Mouse (Mus musculus) layer of hippocampus, postnatal 25 days (tissue): ENCODE data around the gene Ralgps1. TPM values are rescaled to one million over a fixed set of nuclear protein-coding genes. Genes with fewer than 3 reads are reported as not detected.
"Not testable (repeated sequence)": the region's sequence is repeated elsewhere in the genome, so short reads cannot be mapped to it uniquely, and the experiment has no call there.

Experiments
- DNase-seq, 2 experiments: peaks; one replicate each; pipeline ENCODE4 v3.0.0; 2022; ENCODE audit warnings: mixed read lengths in 2 of 2, low spot score in 1 of 2; ENCODE audit errors: extremely low spot score in 1 of 2
- microRNA-seq, 2 experiments: library from miRNA; unstranded; fragments of <30 nt; microRNA quantifications; one replicate each; pipeline ENCODE4 v1.2.0; 2021
- total RNA-seq, 2 experiments: library from RNA; stranded (reverse); gene quantifications; 2 replicates each; pipeline ENCODE4 v1.2.3; 2021

The Ralgps1 gene
- total RNA-seq, 2 experiments from 2014 or later = 53.9 to 63.2 TPM

GRCm38 (mm10) chr2:33090620-33091520 is 280.4 kb downstream of the Ralgps1 start:
- no peak for DNase-seq

GRCm38 (mm10) chr2:33090033-33090400 is 281.3 kb downstream of the Ralgps1 start:
- DNase-seq = not testable (repeated sequence)

- no peak for DNase-seq
These were observed 281.8 kb downstream of the Ralgps1 start for GRCm38 (mm10) chr2:33089356-33090032.

- no peak for DNase-seq
These were observed 284.5 kb downstream of the Ralgps1 start for GRCm38 (mm10) chr2:33086671-33087363.

- no peak for DNase-seq
These were observed 285.2 kb downstream of the Ralgps1 start for GRCm38 (mm10) chr2:33086016-33086596.

GRCm38 (mm10) chr2:33084221-33084620 is 287.1 kb downstream of the Ralgps1 start:
- DNase-seq = no peak

Small RNAs within 50 kb of the gene (microRNA-seq; reads per million reads assigned to microRNA genes)
- 0 reads per million in 2 experiments for gene Gm25998

Other genes starting within 250 kb of the Ralgps1 start
- gene Garnl3, start 239.8 kb downstream of the Ralgps1 start, total RNA-seq = 10 to 100 TPM; 37.5 to 44.8 TPM
- gene Angptl2, start 155.4 kb downstream of the Ralgps1 start, total RNA-seq = 1 to 10 TPM; 1.3 to 1.8 TPM
- gene Zbtb34, start 59.8 kb upstream of the Ralgps1 start, total RNA-seq = 10 to 100 TPM; 11.7 to 13.3 TPM
- 10 to 100 TPM; 28.0 to 28.6 TPM for gene Zbtb43, start 97.1 kb upstream of the Ralgps1 start, total RNA-seq